ENCODE assay signal across 1 mouse cellular context in genomic region chr17:6108175-6108574, GRCm38 (mm10).
TF ChIP-seq lines count a peak whose summit lies in the region.

No protein-coding gene starts in this region.

TF ChIP-seq in CH12.LX, 34 proteins besides CTCF, POLR2A, EP300 and RAD21 (continued from another document):
- TF ChIP-seq ZMIZ1 (IDR thresholded peaks at IDR 0.05; ENCODE audit: low read depth, low read length) (no peak), PAX5 (IDR thresholded peaks at IDR 0.05; ENCODE audit: low read length) (no peak), TCF12 (IDR thresholded peaks at IDR 0.05; ENCODE audit: low read depth, low read length) (no peak), E2F4 (IDR thresholded peaks at IDR 0.05; ENCODE audit: insufficient replicate concordance, low read depth, low read length) (no peak), MAX (IDR thresholded peaks at IDR 0.05; ENCODE audit: low read length) (no peak)
